Mouse (Mus musculus): ENCODE results near the gene Rplp1.

The Rplp1 gene

DNA sequence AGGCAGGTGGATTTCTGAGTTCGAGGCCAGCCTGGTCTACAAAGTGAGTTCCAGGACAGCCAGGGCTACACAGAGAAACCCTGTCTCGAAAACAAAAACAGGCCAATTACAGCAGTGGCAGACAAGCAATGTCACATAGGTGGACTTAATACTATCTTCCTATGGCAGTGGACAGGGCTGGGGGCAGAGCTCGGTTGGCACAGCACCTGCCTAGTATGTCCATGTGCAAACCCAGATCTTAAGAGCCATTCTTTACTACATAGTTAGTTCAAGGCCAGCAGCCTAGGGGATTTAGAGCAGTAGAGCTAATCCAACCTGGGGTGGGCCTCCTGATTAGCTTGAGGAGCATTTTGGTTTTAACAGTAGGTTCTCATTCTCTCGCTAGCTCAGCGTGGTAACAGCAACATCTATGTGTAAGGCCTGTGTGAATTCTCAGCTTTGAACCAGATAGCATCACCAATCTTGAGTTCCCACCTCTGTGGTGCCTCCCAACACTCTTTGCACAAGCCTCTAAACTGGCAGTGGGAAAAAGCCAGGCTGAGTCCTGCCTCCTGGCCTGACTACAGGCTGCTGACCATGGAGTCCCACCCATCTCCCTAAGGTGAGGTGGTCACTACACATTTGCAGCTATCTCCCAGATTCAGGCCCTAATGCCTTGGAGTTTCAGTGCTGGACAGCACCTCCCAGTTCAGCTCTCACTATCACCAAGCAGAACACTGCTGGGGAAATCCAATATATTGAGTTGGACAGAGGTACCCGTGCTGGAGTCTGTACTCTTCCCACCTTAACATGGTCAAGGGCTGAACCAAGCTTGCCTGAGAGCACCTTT lies 2.8 kb downstream of the Rplp1 start:
- no peak for DNase-seq (ENCODE audit: extremely low spot score, low read depth, low spot score)

DNA sequence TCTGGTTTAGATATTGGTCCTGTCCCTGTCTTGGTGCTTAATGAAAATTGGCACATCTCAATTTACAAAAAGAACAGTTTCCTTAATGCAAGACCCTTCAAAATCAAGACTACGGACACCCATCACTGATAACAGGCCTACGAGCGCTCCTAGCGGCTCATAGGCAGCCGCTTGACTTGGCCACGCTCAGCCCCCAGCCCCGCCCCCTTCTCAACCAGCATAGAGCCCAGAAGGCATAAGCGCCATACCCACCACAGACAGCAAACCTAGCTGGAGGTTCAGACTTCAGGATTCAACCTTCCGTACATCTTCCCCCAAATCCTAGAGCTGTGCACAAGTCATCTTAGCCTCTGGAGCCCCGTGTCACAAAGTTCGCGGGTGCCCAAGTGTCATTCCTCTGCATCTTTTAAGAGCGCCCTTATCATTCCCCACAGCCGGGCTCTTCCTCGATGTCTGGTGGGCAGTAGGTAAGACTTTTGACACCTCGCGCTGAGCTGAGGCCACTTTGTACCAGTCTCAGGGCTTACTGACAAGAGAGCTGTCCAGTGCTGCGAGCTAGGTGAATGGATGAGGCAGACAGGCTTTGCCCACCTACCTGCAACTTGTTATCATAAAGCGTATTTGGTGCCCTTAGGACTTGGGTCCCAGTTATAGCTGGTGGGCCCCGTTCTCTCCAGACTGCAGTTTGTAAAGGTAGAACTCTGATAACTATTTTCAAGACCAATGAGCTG lies 3.7 kb downstream of the Rplp1 start:
- DNase-seq (ENCODE audit: extremely low spot score, low read depth, low spot score) = no peak

DNA sequence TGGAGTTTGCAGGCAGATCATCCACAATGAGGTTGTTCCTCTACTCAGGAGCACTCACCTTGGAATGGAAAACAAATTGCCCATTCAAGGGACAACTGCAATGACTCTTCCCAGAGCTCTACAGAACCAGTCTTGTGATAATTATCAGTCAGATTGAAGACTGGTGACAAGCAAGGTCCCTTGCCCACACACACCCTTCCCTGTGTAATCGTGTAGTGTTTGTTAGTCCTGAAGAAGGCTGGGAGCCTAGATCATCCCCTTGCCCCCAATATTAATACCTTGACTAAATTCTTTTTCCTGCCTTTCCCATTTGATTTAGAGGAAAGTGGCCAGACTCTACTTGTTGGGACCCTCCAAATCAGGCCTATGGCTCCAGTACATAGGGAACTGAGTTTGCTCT lies 4.7 kb downstream of the Rplp1 start:
- no peak for DNase-seq (ENCODE audit: extremely low spot score, low read depth, low spot score)

GRCm38 (mm10) chr9:61908832-61909407 lies 5.4 kb downstream of the Rplp1 start:
- DNase-seq (ENCODE audit: extremely low spot score, low read depth, low spot score) = no peak

- no peak for DNase-seq (ENCODE audit: extremely low spot score, low read depth, low spot score)
Measured at GRCm38 (mm10) chr9:61908341-61908740, 6.0 kb downstream of the Rplp1 start.

DNA sequence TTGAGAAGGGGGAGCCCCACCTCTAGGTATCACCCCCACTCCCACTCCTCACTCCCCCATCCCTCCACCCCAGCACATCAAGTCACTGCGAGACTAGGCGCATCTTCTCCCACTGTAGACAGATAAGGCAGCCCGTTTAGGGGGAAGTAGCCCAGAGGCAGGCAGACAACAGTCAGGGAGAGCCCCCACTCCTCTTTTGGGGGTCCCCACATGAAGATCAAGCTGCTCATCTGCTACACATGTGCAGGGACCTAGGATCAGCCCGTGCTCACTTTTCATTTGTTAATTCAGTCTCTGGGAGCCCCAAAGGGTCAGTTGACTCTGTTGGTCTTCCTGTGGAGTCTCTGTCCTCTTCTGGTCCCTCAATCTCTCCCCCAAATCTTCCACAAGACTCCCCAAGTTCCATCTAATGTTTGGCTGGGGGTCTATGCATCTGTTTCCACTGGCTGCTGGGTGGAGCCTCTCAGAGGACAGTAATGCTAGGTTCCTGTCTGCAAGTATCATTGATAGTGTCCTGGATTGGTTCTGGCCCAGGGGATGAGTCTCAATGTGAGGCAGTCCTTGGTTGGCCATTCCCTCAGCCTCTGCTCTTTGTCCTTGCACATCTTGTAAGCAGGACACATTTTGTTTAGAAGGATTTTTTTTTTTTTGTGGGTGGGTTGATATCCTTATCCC lies 6.6 kb downstream of the Rplp1 start:
- no peak for DNase-seq (ENCODE audit: extremely low spot score, low read depth, low spot score)

DNA sequence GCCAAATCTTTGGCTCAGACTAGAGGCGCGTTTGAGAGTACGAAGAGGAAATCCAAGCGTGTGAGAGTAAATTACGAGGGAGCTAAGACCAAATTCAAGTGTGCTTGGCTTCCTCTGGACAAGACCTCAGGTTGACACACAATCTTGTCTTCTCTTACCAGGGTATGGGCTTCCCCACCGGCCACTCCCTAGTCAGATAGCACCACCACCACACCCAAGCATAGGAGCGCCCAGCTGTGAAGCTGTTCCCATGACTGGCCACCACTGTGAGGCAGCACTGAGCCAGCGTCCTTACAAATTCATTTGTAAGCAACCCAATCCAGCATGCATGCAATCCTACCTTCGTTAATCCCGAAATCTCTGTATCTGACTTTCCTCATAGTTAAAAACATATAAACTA lies 7.4 kb downstream of the Rplp1 start:
- DNase-seq (ENCODE audit: extremely low spot score, low read depth, low spot score) = no peak

GRCm38 (mm10) chr9:61905576-61905975 lies 8.8 kb downstream of the Rplp1 start:
- no peak for DNase-seq (ENCODE audit: extremely low spot score, low read depth, low spot score)

DNA sequence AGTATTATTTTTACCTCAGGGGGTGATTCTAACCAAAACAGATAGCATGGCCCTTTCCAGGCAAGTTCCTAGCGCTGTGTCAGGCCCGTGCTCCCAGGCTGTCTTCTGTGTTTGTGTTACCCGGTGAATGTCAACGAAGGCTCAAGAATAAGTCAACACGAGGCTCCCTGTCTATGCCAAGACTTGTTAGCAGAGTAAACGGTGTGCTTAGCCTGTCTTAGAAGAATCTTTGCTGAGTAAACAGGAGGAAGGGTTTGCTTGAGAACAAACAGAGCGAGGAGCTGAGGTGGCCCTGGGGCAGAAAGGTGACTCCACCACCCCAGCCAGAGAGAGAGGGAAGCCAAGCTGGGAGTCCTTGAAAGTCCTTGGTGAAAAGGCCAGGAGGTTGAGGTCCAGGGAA lies 10.1 kb downstream of the Rplp1 start:
- no peak for DNase-seq (ENCODE audit: extremely low spot score, low read depth, low spot score)

GRCm38 (mm10) chr9:61902445-61902844 lies 11.9 kb downstream of the Rplp1 start:
- DNase-seq (ENCODE audit: extremely low spot score, low read depth, low spot score) = no peak

DNA sequence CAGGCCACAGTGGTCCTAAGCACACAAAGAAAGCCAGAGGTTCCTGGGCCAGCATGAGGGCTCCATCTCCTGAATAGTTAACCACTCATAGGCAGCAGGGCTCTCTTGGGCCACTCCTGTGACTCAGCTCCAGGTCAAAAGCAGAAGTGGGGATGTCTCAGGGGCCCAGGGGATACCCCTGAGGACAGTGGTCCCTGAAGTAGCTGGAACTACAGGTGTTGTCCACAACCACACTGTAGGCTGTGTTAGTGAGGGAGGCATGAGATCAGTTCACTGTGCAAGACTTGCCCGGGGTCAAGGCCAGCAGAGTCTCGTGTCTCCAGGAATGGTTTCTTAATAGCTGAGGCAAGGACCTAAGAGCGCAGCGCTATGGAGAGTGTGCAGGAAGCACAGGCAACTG lies 12.8 kb downstream of the Rplp1 start:
- no peak for DNase-seq (ENCODE audit: extremely low spot score, low read depth, low spot score)

- no peak for DNase-seq (ENCODE audit: extremely low spot score, low read depth, low spot score)
Measured at GRCm38 (mm10) chr9:61899804-61900203, 14.5 kb downstream of the Rplp1 start.

DNA sequence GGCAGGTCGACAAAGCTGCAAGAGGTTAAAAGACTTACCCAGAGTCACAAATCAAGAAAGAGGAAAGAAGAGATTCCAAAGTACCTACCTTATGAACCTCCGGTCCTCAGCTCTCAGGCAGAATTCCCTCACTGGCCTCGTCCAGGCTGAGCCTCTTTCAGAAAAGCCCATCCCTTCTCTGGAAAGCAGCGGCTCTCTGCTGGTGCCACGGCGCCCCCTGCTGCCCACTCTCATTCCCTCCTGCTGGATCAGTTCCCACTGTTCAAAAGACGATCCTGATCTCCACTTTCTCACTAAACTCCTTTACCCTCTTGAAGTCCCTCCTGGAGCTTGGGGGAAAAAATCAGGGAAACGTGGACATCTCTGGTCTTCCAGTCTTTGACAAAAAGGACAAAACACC lies 15.9 kb downstream of the Rplp1 start:
- no peak for DNase-seq (ENCODE audit: extremely low spot score, low read depth, low spot score)

GRCm38 (mm10) chr9:61895014-61895413 lies 19.3 kb downstream of the Rplp1 start:
- DNase-seq (ENCODE audit: extremely low spot score, low read depth, low spot score) = no peak

- no peak for DNase-seq (ENCODE audit: extremely low spot score, low read depth, low spot score)
Measured at GRCm38 (mm10) chr9:61889855-61890254, 24.5 kb downstream of the Rplp1 start.

DNA sequence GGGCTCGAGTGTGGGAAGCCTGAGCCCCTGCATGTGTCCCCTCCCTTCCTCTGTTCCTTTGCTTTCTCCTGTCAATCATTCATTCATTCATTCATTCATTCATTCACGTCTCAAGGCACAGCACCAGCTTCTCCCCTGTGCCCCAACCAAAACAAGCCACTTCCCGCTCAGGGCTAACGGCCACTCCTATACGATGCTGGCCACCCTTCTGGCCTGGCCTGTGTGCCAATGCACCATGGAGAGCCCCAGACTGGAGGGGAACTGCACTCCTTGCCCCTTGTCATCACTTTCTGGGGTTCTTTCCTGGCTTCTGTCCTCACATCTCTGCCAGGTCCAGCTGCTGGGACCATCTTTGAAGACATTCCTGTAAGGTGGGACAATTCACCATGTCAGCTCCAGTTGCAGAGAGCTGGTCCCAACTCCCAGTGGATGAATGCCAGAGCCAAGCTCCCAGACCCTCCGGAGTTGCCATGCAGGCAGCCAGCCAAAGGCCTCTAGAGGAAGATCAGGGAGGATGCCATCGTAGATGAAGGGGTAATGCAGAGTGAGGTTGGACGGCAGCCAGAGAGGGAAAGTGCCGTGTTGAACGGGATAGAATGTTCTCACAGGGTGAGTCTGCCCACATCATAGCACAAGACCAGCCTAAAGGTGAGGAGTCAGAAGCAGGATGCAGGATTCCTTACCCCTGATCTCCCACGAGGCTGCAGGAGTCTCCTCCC lies 26.5 kb downstream of the Rplp1 start:
- DNase-seq (ENCODE audit: extremely low spot score, low read depth, low spot score) = no peak

GRCm38 (mm10) chr9:61885964-61886363 lies 28.4 kb downstream of the Rplp1 start:
- DNase-seq (ENCODE audit: extremely low spot score, low read depth, low spot score) = no peak

GRCm38 (mm10) chr9:61884936-61885335 lies 29.4 kb downstream of the Rplp1 start:
- DNase-seq (ENCODE audit: extremely low spot score, low read depth, low spot score) = no peak

- no peak for DNase-seq (ENCODE audit: extremely low spot score, low read depth, low spot score)
Measured at GRCm38 (mm10) chr9:61884375-61884774, 30.0 kb downstream of the Rplp1 start.

DNA sequence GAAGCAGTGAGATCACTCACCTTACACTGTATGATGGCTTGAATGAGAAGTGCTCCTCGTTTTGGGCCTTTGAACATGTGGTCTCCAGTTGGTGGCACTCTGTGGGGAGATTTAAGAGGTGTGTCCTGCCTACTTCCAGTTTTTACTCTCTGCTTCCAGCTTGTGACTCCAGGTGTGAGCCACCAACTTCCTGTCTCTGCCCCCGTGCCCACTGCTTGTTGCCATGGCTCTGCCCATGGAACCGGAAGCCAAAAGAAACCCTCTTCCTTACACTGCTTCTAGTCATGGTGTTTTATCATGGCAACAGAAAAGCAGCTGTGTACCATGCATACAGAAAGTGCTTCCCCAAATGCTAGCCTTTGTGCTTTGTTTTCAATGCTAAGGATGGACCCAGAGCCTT lies 32.2 kb downstream of the Rplp1 start:
- DNase-seq (ENCODE audit: extremely low spot score, low read depth, low spot score) = no peak

- DNase-seq (ENCODE audit: extremely low spot score, low read depth, low spot score) = no peak
Measured at GRCm38 (mm10) chr9:61878889-61879288, 35.5 kb downstream of the Rplp1 start.

Measured in hindlimb bud, embryonic 11.5 days (tissue).